Mouse (Mus musculus) layer of hippocampus, adult 11-12 months (tissue): ENCODE measurements around the gene Ankrd12.
A peak's percentile ranks its signal among the peaks of the same experiment; 100 is the strongest.

Experiments used
- DNase-seq: peaks from one replicate; pipeline ENCODE4 v3.0.0; 2022; ENCODE audit warnings: low spot score

Ankrd12 gene

GRCm38 (mm10) chr17:65967751-65968150 is 109.1 kb downstream of the Ankrd12 start:
- no peak for DNase-seq

GRCm38 (mm10) chr17:65962263-65962662 is 114.6 kb downstream of the Ankrd12 start:
- no peak for DNase-seq

GRCm38 (mm10) chr17:65961606-65962136 is 115.2 kb downstream of the Ankrd12 start:
- no peak for DNase-seq

GRCm38 (mm10) chr17:65959011-65959410 is 117.9 kb downstream of the Ankrd12 start:
- no peak for DNase-seq

- DNase-seq = no peak
These were observed 118.5 kb downstream of the Ankrd12 start for GRCm38 (mm10) chr17:65958366-65958765.

- DNase-seq = no peak
These were observed 119.0 kb downstream of the Ankrd12 start for GRCm38 (mm10) chr17:65957782-65958325.

GRCm38 (mm10) chr17:65956993-65957781 is 119.7 kb downstream of the Ankrd12 start:
- no peak for DNase-seq

- no peak for DNase-seq
These were observed 120.7 kb downstream of the Ankrd12 start for GRCm38 (mm10) chr17:65956140-65956539.

- no peak for DNase-seq
These were observed 122.9 kb downstream of the Ankrd12 start for GRCm38 (mm10) chr17:65953959-65954358.

GRCm38 (mm10) chr17:65952083-65952482 is 124.8 kb downstream of the Ankrd12 start:
- no peak for DNase-seq

GRCm38 (mm10) chr17:65950622-65951404 is 126.1 kb downstream of the Ankrd12 start, which contains the start of gene Twsg1:
Gene Twsg1, minus strand, starts transcription at chr17:65951226.
- DNase-seq = peak; percentile 90

- no peak for DNase-seq
These were observed 126.7 kb downstream of the Ankrd12 start for GRCm38 (mm10) chr17:65950183-65950582.

- no peak for DNase-seq
These were observed 129.6 kb downstream of the Ankrd12 start for GRCm38 (mm10) chr17:65947307-65947706.

GRCm38 (mm10) chr17:65945420-65945819 is 131.5 kb downstream of the Ankrd12 start:
- DNase-seq = no peak

GRCm38 (mm10) chr17:65942394-65942793 is 134.5 kb downstream of the Ankrd12 start:
- DNase-seq = no peak

GRCm38 (mm10) chr17:65941275-65941674 is 135.6 kb downstream of the Ankrd12 start:
- no peak for DNase-seq

- DNase-seq = no peak
These were observed 136.7 kb downstream of the Ankrd12 start for GRCm38 (mm10) chr17:65940221-65940620.

GRCm38 (mm10) chr17:65939461-65940192 is 137.3 kb downstream of the Ankrd12 start:
- no peak for DNase-seq

GRCm38 (mm10) chr17:65937671-65938070 is 139.2 kb downstream of the Ankrd12 start:
- DNase-seq = no peak

GRCm38 (mm10) chr17:65933741-65934140 is 143.1 kb downstream of the Ankrd12 start:
- DNase-seq = no peak

- DNase-seq = no peak
These were observed 145.4 kb downstream of the Ankrd12 start for GRCm38 (mm10) chr17:65931525-65931924.

GRCm38 (mm10) chr17:65930960-65931359 is 145.9 kb downstream of the Ankrd12 start:
- peak; percentile 72 for DNase-seq
